Mouse (Mus musculus) brain, embryonic 14.5 days (tissue): ENCODE measurements around the gene 1700016H13Rik. TPM values are rescaled to one million over a fixed set of nuclear protein-coding genes. Genes with fewer than 3 reads are reported as not detected.

Experiments used
- DNase-seq: peaks from one replicate; pipeline ENCODE4 v3.0.0-alpha.2; 2011; ENCODE audit warnings: low read depth
- CTCF ChIP-seq: fragments of 200-500 bp; IDR thresholded peaks from 2 replicates; pipeline ENCODE4 v1.5.1; 2012; ENCODE audit warnings: inconsistent platforms, mild to moderate bottlenecking, moderate library complexity, borderline replicate concordance; ENCODE audit not compliant: insufficient read depth, insufficient read length; ENCODE audit errors: extremely low read depth
- POLR2A ChIP-seq: fragments of 200-500 bp; IDR thresholded peaks from 2 replicates; pipeline ENCODE4 v1.6.1; 2012; ENCODE audit warnings: mild to moderate bottlenecking, inconsistent platforms, borderline replicate concordance; ENCODE audit not compliant: poor library complexity, insufficient read depth, insufficient read length, severe bottlenecking; ENCODE audit errors: extremely low read depth
- polyA plus RNA-seq: library from polyadenylated mRNA; depleted of rRNA; stranded (reverse); fragments of >200 nt; gene quantifications from 2 replicates; pipeline ENCODE4 v1.2.3, GENCODE M21; 2012; rRNA removed

The 1700016H13Rik gene
- polyA plus RNA-seq, 1 experiment, result 0.18 TPM

DNA sequence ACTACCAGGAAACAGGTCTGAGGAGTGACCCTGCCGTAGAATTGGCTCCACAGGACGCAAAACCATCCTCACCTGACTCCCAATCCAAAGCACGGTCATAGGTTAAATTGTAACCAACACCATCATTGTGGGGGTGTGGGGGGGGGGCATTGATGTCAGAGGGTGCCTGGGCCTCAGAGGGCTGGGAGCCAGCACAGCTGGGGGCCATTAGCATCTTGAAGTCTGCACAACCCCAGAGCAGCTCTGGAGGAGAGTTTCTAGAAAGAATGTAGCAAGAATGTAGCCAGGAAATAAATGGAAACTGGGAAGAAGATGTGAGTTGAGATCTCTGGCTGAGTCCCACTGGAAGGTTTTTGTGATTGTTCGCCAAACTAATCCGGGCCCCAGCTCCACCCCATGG is 56.9 kb downstream of the 1700016H13Rik start:
- TF ChIP-seq CTCF, result no peak
- no peak for TF ChIP-seq POLR2A
- DNase-seq, result no peak

DNA sequence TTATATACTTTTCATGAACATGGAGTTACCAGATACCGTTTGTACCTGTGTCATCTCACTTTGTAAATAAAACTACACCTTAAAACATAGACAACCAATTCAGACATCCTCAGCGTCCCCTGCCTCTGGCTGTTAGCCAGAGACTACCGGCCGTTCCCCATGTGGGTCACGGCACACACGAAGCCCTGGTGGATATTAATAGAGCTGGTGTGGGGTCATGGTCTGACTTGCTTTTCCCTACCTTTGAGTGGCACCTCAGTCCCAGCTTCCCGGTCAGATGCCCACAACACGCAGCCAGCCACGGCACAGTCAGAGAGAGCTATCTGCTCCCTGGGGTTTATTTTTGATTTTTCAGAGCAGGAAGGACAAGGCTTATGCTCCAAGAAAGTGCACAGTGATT is 57.5 kb downstream of the 1700016H13Rik start:
- no peak for TF ChIP-seq POLR2A
- TF ChIP-seq CTCF, result no peak
- no peak for DNase-seq

Other genes starting within 250 kb of the 1700016H13Rik start
- gene Ptpn13, start 230.8 kb downstream of the 1700016H13Rik start, polyA plus RNA-seq, result 13.0 and 15.9 TPM in 2 replicates
- gene Slc10a6, start 26.6 kb downstream of the 1700016H13Rik start, polyA plus RNA-seq, result 0.19 and 0.25 TPM in 2 replicates
- 0.91 and 2.9 TPM in 2 replicates for gene Aff1, start 36.4 kb upstream of the 1700016H13Rik start, polyA plus RNA-seq